9 mouse cellular contexts compared by ENCODE assay signal in genomic region chr12:16584035-16584682, GRCm38 (mm10). TPM values are rescaled to one million over a fixed set of nuclear protein-coding genes. Genes with fewer than 3 reads are reported as not detected.
DNase-seq lines count a peak whose midpoint lies in the region; ATAC-seq and TF ChIP-seq lines count a peak whose summit lies in the region.
"Had no signal": no experiment of that assay in that cellular context is flagged by ENCODE, and none has a peak within 500 bp of the region (broad histone marks: within the 10 kb centered on the region; RNA-seq: fewer than 3 reads in every experiment).

No protein-coding gene starts in this region.

- no peak overlapping the region for H3K9ac ChIP-seq in ES-Bruce4 (ENCODE audit: low read depth, poor library complexity, severe bottlenecking)
- H3K9ac ChIP-seq in liver, adult 2 months (ENCODE audit: low read depth, low read length), result peak overlapping the region; percentile 54; the same call in 1 of the 2 replicates

- H3K4me1 ChIP-seq in ES-Bruce4 (ENCODE audit: control insufficient read depth, insufficient read depth, low read length), result peaks cover 7% of the 10 kb centered on the region
- H3K4me1 ChIP-seq in liver, adult 2 months (ENCODE audit: control insufficient read depth, insufficient read depth, low read length), result peaks cover 30% of the 10 kb centered on the region

- H3K4me3 ChIP-seq in ES-Bruce4 (ENCODE audit: low read depth, low read length), result no peak overlapping the region
- H3K4me3 ChIP-seq in liver, adult 2 months (ENCODE audit: insufficient read depth, low read depth, low read length), result peak overlapping the region; percentile 21

- H3K36me3 ChIP-seq in ES-Bruce4 (ENCODE audit: control insufficient read depth, insufficient read depth, low read length, poor library complexity, severe bottlenecking), result peaks cover 2% of the 10 kb centered on the region
- H3K36me3 ChIP-seq in liver, adult 2 months (ENCODE audit: control insufficient read depth, insufficient read depth, low read length), result peaks cover 68% of the 10 kb centered on the region

- intact Hi-C loops in gastrocnemius, postnatal 14 days (cut with DNase I; ENCODE audit: low total_unique reads), result no loop called here

- H3K27ac ChIP-seq in ES-Bruce4 (ENCODE audit: insufficient read depth, low read length), result peak overlapping the region; percentile 30; the same call in 1 of the 2 replicates
- H3K27ac ChIP-seq in liver, adult 2 months (replicated peaks; ENCODE audit: insufficient read depth, low read depth, low read length), result peak overlapping the region; percentile 44

- no peak for TF ChIP-seq POLR2A in ES-Bruce4 (IDR thresholded peaks at IDR 0.05; ENCODE audit: insufficient read depth, low read length)
- no peak for TF ChIP-seq POLR2A in liver, adult 2 months (IDR thresholded peaks at IDR 0.05; ENCODE audit: extremely low read depth, insufficient read depth, low read length)

- WGBS in liver, adult 2 months, result 53% methylated on average over 14 of the region's 14 CpGs

- TF ChIP-seq CTCF in ES-Bruce4 (IDR thresholded peaks at IDR 0.05; ENCODE audit: low read depth, low read length), result no peak
- no peak for TF ChIP-seq CTCF in liver, adult 2 months (IDR thresholded peaks at IDR 0.05; ENCODE audit: low read depth, low read length)

- DNase-seq in cerebellum, adult 9-11 months, result peak; percentile 6
- peak; percentile 43 for DNase-seq in liver, adult 2 months (ENCODE audit: extremely low read depth, low read depth, low spot score)
- DNase-seq in monocyte, adult 2 months (ENCODE audit: low read depth in 1 of 2, low spot score in 2 of 2), result peak; percentile 13 to 20
- no peak for DNase-seq in frontal cortex, adult 2 months (ENCODE audit: extremely low spot score in 1 of 2, low spot score in 1 of 2)
- DNase-seq in gastrocnemius, postnatal 14 days, result no peak
- DNase-seq: adrenal gland, adult 2 months had no signal

- no peak for ATAC-seq in cerebellum, adult (ENCODE audit: insufficient number of reproducible peaks, low FRiP score, low TSS enrichment)
- ATAC-seq in erythroblast, adult 5-6 weeks (replicated peaks; ENCODE audit: low FRiP score, poor library complexity, severe bottlenecking), result no peak

- H3K9me3 ChIP-seq in ES-Bruce4 (replicated peaks; ENCODE audit: control insufficient read depth, insufficient read depth, low read length, poor library complexity, severe bottlenecking), result no peaks in the 10 kb centered on the region

- H3K79me2 ChIP-seq in liver, adult 2 months (ENCODE audit: control insufficient read depth, insufficient read depth, low read length), result peaks cover 64% of the 10 kb centered on the region

- no peaks in the 10 kb centered on the region for H3K27me3 ChIP-seq in ES-Bruce4 (ENCODE audit: control insufficient read depth, insufficient read depth, low read length, poor library complexity, severe bottlenecking)
- no peaks in the 10 kb centered on the region for H3K27me3 ChIP-seq in liver, adult 2 months (ENCODE audit: control insufficient read depth, insufficient read depth, low read length)

- TF ChIP-seq EP300 in ES-Bruce4 (IDR thresholded peaks at IDR 0.05; ENCODE audit: insufficient read depth, low read depth, low read length), result no peak

RNA-seq across cellular contexts. Expression of gene Lpin1, which starts 26.6 kb away (rescaled TPM):
- polyA plus RNA-seq in ES-Bruce4 (2011; ENCODE audit: insufficient read depth, insufficient read length, low read depth, missing spikeins), result 28.6 and 33.3 TPM in 2 replicates
- total RNA-seq in liver, adult 2 months (2014; rRNA removed), result 85.8 and 118 TPM in 2 replicates
- polyA plus RNA-seq in liver, adult 2 months (2012; rRNA removed), result 11.9 and 19.8 TPM in 2 replicates
- 20.5 and 21.2 TPM in 2 replicates for polyA plus RNA-seq in frontal cortex, adult 2 months (2012; rRNA removed)
- 3.3 and 3.6 TPM in 2 replicates for total RNA-seq in erythroblast, adult 5-6 weeks (2015; ENCODE audit: low replicate concordance)
- total RNA-seq in erythroblast, adult 5-6 weeks (2017; ENCODE audit: low replicate concordance), result 3.8 and 4.2 TPM in 2 replicates
- 100 to 1,000 TPM in 1 of 2 experiments, 10 to 100 TPM in 1; 46.2 to 117 TPM for total RNA-seq in gastrocnemius, postnatal 14 days (2021)

Comparison
In these comparisons a context has a peak if more than half of its experiments do, and no peak if none do; other contexts are left out.
1. DNase-seq: peak in cerebellum, adult 9-11 months (single experiment), liver, adult 2 months (single experiment) and monocyte, adult 2 months (2 of 2); none in frontal cortex, adult 2 months (0 of 2) and gastrocnemius, postnatal 14 days (single experiment).
2. RNA of gene Lpin1, which starts 26.6 kb away (total RNA-seq): 85.8 to 118 TPM in liver, adult 2 months and 46.2 to 117 TPM in gastrocnemius, postnatal 14 days; 3.3 to 4.2 TPM in erythroblast, adult 5-6 weeks; every median in the first group is over 4 times any median in the second.